Mouse (Mus musculus) intestine, embryonic 15.5 days (tissue): Measurements from ENCODE around the gene Pbx2. TPM values are rescaled to one million over a fixed set of nuclear protein-coding genes. Genes with fewer than 3 reads are reported as not detected.
"Not testable (repeated sequence)": the region's sequence is repeated elsewhere in the genome, so short reads cannot be mapped to it uniquely, and the experiment has no call there.

Experiments used
- ATAC-seq: fragments of 200-750 bp; cut with Nextera tagmentation; 2 replicates; pipeline ENCODE4 v1.8.0; 2017; ENCODE audit warnings: moderate TSS enrichment, moderate library complexity
- H3K27ac ChIP-seq: fragments of 300-500 bp; sonication (generic); 2 replicates; pipeline ENCODE4 v1.5.1; 2015; ENCODE audit warnings: mild to moderate bottlenecking, inconsistent platforms
- H3K27me3 ChIP-seq: fragments of 300-500 bp; sonication (generic); replicated peaks from 2 replicates; pipeline ENCODE4 v1.6.1; 2015; ENCODE audit warnings: inconsistent platforms
- H3K36me3 ChIP-seq: fragments of 300-500 bp; sonication (generic); 2 replicates; pipeline ENCODE4 v1.6.1; 2015; ENCODE audit warnings: inconsistent platforms
- H3K4me1 ChIP-seq: fragments of 300-500 bp; sonication (generic); replicated peaks from 2 replicates; pipeline ENCODE4 v1.6.1; 2015; ENCODE audit warnings: inconsistent platforms
- H3K4me2 ChIP-seq: fragments of 300-500 bp; sonication (generic); replicated peaks from 2 replicates; pipeline ENCODE4 v1.6.1; 2015; ENCODE audit warnings: mild to moderate bottlenecking, inconsistent platforms
- H3K4me3 ChIP-seq: fragments of 300-500 bp; sonication (generic); replicated peaks from 2 replicates; pipeline ENCODE4 v1.5.1; 2015; ENCODE audit warnings: inconsistent platforms
- H3K9ac ChIP-seq: fragments of 300-500 bp; sonication (generic); 2 replicates; pipeline ENCODE4 v1.6.1; 2015; ENCODE audit warnings: inconsistent platforms
- H3K9me3 ChIP-seq: fragments of 300-500 bp; sonication (generic); 2 replicates; pipeline ENCODE4 v1.6.1; 2016; ENCODE audit warnings: inconsistent platforms
- WGBS: fragments of 180-500 bp; shearing (Covaris S2); methylation state at CpG from one replicate; pipeline ENCODE4 v1.1.7; 2015; 5-methylcytosine and 5-hydroxymethylcytosine counted together
- polyA plus RNA-seq: library from polyadenylated mRNA; unstranded; fragments of >200 nt; fragmentation: Nextera tagmentation; extraction: Ambion mirVana; gene quantifications from 2 replicates; pipeline ENCODE4 v1.2.1, GENCODE M21; 2015

Gene Pbx2
- 8.0 and 8.8 TPM in 2 replicates for polyA plus RNA-seq

DNA sequence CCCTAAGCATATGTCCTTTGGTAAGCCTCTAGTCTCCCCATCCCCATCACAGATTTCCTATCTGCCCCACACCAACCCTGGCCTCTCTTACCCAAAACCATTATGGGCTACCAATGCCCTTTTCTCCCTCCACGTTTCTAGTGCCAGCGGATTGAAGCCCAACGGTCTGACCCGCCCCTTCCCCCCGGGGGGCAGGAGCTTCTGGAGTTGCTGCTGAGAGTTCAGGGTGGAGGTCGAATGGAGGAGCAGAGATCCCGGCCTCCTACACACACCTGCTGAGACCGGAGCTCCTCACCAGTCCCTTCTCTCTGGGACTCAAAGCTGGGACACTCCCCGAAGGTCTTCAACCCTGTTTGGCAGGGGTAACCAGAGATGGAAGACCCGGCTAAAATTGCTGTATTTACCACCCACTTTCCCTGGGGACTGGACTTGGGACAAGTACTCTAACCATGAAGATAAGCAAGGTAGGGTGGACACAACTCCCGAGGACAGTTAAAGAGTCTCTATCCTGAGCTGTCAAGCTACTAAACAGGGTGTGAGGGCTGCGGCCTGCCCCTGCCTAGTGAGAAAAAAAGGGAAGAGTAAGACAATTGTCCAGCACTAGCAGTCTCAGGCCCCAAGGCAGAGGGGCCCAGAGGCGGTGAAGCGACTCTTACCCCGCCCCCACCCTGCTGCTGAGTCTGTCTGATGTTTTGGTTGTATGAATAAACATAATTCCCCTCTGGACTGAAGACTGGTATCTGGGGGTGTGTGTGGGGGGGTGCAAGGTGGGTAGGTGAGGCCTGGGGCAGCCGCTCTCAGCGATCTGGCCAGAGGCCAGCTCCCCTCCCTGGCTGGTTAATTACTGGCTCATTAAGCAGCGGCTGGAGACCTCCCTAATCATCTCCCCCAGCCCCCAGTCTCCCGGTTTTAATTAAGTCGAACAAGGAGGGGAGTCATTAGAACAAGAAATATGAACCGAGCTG is at the start of gene Pbx2:
Gene Pbx2, plus strand, starts transcription at position 238 of the 965 bp plus-strand sequence.
- H3K36me3 ChIP-seq = peaks cover 12% of the 10 kb centered on the region
- 5% methylated on average over 21 of the region's 21 CpGs for WGBS

DNA sequence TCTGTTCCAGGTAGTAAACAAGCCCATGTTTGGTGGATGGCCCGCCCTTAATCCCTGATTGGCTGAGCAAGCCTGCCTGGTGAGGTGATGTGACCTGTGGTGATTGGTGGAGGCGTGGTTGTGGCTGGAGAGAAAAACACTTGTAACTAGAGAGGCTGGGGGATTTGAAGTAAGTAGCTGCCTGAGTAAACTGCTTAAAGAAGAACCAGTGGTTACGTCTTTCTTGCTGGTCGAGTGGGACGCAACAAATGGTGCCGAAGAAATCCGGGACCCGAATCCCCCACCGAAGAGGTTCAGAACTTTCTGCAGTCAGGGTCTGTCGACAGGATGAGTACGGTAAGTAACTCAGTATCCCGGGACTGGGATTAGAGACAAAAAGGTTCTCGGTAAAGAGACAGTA is 47.5 kb upstream of the Pbx2 start:
- not testable (repeated sequence) for H3K4me3 ChIP-seq, ATAC-seq, H3K27me3 ChIP-seq, H3K4me1 ChIP-seq, H3K4me2 ChIP-seq, H3K36me3 ChIP-seq, H3K9me3 ChIP-seq, H3K27ac ChIP-seq, H3K9ac ChIP-seq
- WGBS = 94% methylated on average over 13 of the region's 13 CpGs

More for the DNA sequence above, at the start of gene Pbx2:
- peak within 1 kb of the TSS; percentile 95 for H3K9ac ChIP-seq
- H3K9me3 ChIP-seq = no peaks in the 10 kb centered on the region
- H3K4me2 ChIP-seq = peak within 1 kb of the TSS; percentile 82
- H3K27ac ChIP-seq = peak within 1 kb of the TSS; percentile 97
- H3K4me3 ChIP-seq = peak within 1 kb of the TSS; percentile 88
- ATAC-seq = peak; percentile 5; the same call in 1 of the 2 replicates
- H3K4me1 ChIP-seq = peaks cover 64% of the 10 kb centered on the region
- H3K27me3 ChIP-seq = no peaks in the 10 kb centered on the region

DNA sequence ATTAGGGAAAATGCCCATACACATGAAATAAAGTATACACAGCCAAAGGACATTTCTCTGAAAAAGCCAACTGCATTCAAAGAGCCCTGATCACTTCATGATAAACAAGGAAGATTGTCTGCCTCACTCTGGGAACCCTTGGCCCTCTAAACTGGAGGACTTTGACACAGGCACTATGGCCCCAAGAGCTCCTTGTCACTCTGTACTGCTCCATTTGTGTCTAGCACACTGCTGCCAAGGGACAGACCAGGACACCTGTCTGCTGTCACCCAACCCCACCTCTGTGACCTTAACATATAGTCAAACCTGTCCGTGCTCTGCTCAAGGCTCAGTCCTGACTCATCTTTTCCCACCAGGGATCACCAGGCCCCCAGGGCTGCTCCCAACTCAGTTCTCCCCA is 44.3 kb upstream of the Pbx2 start:
- H3K36me3 ChIP-seq = no peaks in the 10 kb centered on the region
- H3K9me3 ChIP-seq = no peaks in the 10 kb centered on the region
- no peak overlapping the region for H3K9ac ChIP-seq
- no peak overlapping the region for H3K4me3 ChIP-seq
- no peaks in the 10 kb centered on the region for H3K4me1 ChIP-seq
- H3K27ac ChIP-seq = no peak overlapping the region
- no peak overlapping the region for H3K4me2 ChIP-seq
- H3K27me3 ChIP-seq = no peaks in the 10 kb centered on the region
- peak; percentile 75 for ATAC-seq
- 88% methylated on average over 1 of the region's 1 CpGs for WGBS

DNA sequence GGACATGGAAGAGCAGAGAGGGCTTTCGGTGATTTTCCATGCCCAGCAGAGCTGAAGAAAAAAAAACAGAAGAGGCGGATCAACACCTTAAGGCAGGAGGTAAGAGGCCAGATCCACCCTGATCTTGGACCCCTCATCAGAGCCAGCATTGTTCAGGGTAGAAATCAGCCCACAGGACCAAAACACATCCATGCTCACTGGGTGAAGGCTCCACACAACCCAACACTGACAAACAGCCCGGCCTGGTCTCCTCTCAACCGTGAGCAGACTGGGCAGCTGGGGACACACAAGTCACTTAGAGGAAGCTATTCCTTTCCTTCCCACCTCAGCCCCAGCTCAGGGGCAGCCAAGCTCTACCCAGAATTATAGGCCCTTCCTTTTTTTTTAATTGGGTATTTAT is 43.5 kb upstream of the Pbx2 start:
- Histone ChIP-seq H3K27ac (no peak overlapping the region), H3K4me3 (no peak overlapping the region), H3K4me2 (no peak overlapping the region), H3K4me1 (no peaks in the 10 kb centered on the region), H3K9ac (no peak overlapping the region), H3K36me3 (no peaks in the 10 kb centered on the region), H3K9me3 (no peaks in the 10 kb centered on the region), H3K27me3 (no peaks in the 10 kb centered on the region)
- 90% methylated on average over 4 of the region's 4 CpGs for WGBS
- ATAC-seq = no peak

DNA sequence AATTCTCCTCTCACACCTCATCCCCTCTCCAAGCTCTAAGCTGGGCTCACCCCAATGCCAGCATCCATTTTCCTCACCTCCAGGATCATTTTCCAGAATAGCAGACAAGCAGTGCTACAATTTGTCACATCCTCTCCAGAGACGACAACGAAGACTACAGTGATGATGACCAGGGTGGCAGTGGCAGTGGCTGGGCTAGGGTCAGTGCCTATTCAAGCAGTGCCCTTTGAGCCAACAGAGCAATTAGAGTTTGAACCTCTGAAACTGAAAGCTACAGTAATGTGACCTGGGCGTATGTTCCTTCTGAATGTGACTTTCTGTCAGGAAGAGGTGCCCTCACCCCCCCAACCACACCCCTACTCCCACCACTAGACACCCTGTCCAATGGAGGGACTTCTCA is 41.9 kb upstream of the Pbx2 start:
- Histone ChIP-seq H3K9me3 (no peaks in the 10 kb centered on the region), H3K9ac (no peak overlapping the region), H3K27ac (no peak overlapping the region), H3K4me1 (no peaks in the 10 kb centered on the region), H3K4me2 (no peak overlapping the region), H3K36me3 (no peaks in the 10 kb centered on the region), H3K27me3 (no peaks in the 10 kb centered on the region), H3K4me3 (no peak overlapping the region)
- no peak for ATAC-seq
- WGBS = 83% methylated on average over 3 of the region's 3 CpGs

DNA sequence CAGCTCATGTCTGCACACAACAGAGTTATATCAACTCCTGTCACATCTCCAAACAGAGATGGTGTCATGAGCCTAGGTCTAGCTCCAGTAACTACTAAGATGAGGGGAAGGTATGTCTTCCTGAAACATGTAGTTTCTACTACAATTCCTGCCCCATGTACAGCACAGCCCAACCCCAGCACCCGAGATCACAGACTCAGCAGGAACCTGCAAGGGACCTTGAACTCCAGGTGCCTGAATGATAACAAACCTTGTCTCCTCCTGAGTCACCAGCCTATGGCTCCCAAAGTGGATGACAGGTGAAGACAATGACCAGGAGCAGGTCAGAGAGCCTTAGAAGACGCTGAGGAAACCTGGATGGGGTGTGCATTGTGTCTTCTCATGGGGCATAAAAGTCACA is 41.2 kb upstream of the Pbx2 start:
- no peaks in the 10 kb centered on the region for H3K4me1 ChIP-seq
- 68% methylated on average over 2 of the region's 2 CpGs for WGBS
- ATAC-seq = no peak

DNA sequence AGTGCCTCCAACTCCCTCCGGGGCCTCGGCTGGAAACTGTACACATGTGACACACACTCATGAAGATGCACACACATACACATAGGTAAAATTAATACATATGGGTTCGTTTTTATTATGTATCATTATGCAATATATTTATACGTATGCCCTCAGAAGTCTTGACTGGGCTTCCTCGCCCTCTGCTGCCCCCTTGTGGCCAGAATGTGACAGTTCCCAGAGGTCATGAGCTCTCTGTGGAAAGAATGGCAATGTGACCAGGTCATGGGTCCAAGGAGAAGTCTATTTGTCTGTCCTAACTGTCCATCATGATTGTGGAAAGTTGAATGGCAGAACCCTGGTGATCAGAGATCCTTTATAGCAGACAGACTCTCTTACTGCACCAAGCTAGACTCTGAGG is 35.6 kb upstream of the Pbx2 start:
- no peaks in the 10 kb centered on the region for H3K9me3 ChIP-seq
- H3K4me3 ChIP-seq = no peak overlapping the region
- no peaks in the 10 kb centered on the region for H3K4me1 ChIP-seq
- no peak overlapping the region for H3K27ac ChIP-seq
- 23% methylated on average over 5 of the region's 5 CpGs for WGBS
- H3K9ac ChIP-seq = no peak overlapping the region
- peak; percentile 55 for ATAC-seq
- H3K27me3 ChIP-seq = no peaks in the 10 kb centered on the region
- H3K36me3 ChIP-seq = no peaks in the 10 kb centered on the region
- H3K4me2 ChIP-seq = no peak overlapping the region

More for the DNA sequence above, 41.2 kb upstream of the Pbx2 start:
- H3K27ac ChIP-seq = no peak overlapping the region
- H3K9me3 ChIP-seq = no peaks in the 10 kb centered on the region
- no peak overlapping the region for H3K9ac ChIP-seq
- no peaks in the 10 kb centered on the region for H3K36me3 ChIP-seq
- no peak overlapping the region for H3K4me3 ChIP-seq
- H3K4me2 ChIP-seq = no peak overlapping the region
- no peaks in the 10 kb centered on the region for H3K27me3 ChIP-seq

DNA sequence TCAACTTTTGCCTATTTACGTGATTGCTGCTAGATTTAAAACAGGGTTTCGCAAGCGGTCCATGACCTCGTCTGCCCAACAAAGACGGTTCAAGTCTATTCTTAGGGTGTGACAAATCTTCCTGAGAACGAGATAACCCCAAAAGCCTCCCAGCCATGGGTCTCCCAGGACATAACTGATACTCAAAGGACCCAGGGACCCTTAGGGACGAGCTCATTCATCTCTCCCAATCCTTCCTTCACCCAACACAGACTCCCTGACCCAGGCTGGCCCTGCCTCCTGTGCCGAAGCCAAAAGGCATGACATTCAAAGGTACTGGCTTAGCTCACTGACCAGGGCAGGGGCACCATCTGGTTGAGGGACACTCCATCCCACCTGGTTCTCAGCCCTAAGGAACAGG is 34.7 kb upstream of the Pbx2 start:
- no peak overlapping the region for H3K4me3 ChIP-seq
- no peaks in the 10 kb centered on the region for H3K4me1 ChIP-seq
- H3K9me3 ChIP-seq = no peaks in the 10 kb centered on the region
- H3K27me3 ChIP-seq = no peaks in the 10 kb centered on the region
- no peak overlapping the region for H3K27ac ChIP-seq
- 76% methylated on average over 8 of the region's 8 CpGs for WGBS
- no peak for ATAC-seq
- no peaks in the 10 kb centered on the region for H3K36me3 ChIP-seq
- H3K9ac ChIP-seq = no peak overlapping the region
- H3K4me2 ChIP-seq = no peak overlapping the region

DNA sequence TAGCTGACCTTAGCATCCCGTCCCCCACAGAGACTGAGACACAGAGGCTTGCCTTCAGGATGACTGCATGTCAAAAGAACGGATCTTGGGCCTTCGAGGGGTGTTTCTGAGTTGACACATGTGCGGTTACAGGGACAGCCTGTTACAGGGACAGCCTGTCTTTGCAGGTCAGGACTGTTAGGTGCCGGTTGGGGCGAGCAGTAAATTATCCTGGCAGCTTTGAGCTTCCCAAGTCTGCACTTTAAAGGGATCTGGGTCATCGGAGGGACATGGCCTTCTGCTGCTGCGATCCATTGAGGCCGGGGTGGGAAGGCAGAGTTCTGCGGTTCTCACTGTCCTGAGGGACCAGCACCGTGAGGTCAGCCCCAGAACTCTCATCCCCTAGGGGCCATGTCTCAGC is 33.7 kb upstream of the Pbx2 start:
- Histone ChIP-seq H3K4me3 (no peak overlapping the region), H3K9ac (no peak overlapping the region), H3K9me3 (no peaks in the 10 kb centered on the region), H3K36me3 (no peaks in the 10 kb centered on the region), H3K27ac (no peak overlapping the region), H3K4me2 (no peak overlapping the region), H3K4me1 (no peaks in the 10 kb centered on the region), H3K27me3 (no peaks in the 10 kb centered on the region)
- 59% methylated on average over 11 of the region's 11 CpGs for WGBS
- no peak for ATAC-seq

DNA sequence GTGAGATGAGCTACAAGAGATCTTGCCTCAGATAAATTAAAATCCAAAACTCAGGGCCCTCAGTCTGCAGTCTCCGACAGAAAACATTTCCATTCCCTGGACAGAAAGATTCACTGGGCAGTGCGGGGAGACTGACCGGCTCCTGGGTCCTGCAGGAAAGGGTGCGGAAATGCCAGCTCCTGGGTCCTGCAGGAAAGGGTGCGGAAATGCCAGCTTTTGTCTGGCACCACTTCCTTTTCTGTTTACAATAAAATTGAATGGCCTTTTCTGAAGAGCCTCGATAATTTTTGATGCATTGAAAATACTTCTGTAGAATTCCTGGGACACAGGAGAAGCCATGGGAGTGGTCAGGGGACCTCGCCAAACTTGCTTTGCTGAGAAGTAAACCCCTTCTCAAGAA is 31.9 kb upstream of the Pbx2 start:
- H3K27ac ChIP-seq = no peak overlapping the region
- H3K9ac ChIP-seq = no peak overlapping the region
- peaks cover 3% of the 10 kb centered on the region for H3K4me1 ChIP-seq
- 82% methylated on average over 7 of the region's 7 CpGs for WGBS
- H3K9me3 ChIP-seq = no peaks in the 10 kb centered on the region
- H3K4me3 ChIP-seq = no peak overlapping the region
- H3K4me2 ChIP-seq = no peak overlapping the region
- H3K27me3 ChIP-seq = no peaks in the 10 kb centered on the region
- H3K36me3 ChIP-seq = no peaks in the 10 kb centered on the region
- no peak for ATAC-seq

DNA sequence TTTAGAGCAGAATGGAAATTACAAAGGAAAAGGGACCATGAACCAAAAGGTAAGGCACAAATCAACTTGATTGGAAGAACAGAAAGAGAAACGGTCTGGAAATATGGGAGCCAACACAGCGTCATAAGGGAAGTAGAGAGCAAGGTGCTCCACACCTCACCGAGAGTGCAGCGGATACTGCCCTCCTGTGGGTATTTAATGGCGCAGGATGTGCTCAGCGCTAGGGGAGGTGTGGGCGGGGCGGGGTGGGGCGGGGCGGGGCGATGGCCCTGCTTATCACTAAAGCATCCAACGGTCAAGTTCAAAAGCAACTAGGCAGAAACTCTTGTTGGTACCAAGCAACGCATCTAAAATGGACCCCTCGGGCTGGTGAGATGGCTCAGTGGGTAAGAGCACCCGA is 31.2 kb upstream of the Pbx2 start:
- H3K9ac ChIP-seq = no peak overlapping the region
- H3K4me1 ChIP-seq = peaks cover 10% of the 10 kb centered on the region
- H3K4me2 ChIP-seq = no peak overlapping the region
- no peaks in the 10 kb centered on the region for H3K27me3 ChIP-seq
- no peaks in the 10 kb centered on the region for H3K36me3 ChIP-seq
- H3K9me3 ChIP-seq = no peaks in the 10 kb centered on the region
- WGBS = 24% methylated on average over 15 of the region's 15 CpGs
- no peak overlapping the region for H3K27ac ChIP-seq
- peak; percentile 59 for ATAC-seq
- no peak overlapping the region for H3K4me3 ChIP-seq

DNA sequence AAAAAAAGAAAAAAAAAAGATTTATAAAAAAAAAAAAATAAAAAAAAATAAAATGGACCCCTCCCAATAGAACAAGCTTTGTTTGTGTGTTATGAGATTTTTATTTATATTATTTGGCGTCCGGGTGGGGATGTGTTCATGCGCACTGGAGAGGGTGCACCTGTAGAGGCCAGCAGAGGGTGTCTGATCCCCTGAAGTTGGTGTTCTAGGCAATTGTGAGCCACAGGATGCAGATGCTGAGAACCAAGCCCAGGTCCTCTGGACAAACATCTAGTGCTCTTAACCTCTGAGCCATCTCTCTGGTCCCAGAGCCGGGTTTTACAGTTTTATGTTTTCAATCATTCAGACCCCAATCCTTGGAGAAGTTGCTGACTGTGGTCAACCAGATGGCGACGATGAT is 30.6 kb upstream of the Pbx2 start:
- Histone ChIP-seq H3K27ac (no peak overlapping the region), H3K27me3 (no peaks in the 10 kb centered on the region), H3K4me1 (peaks cover 10% of the 10 kb centered on the region), H3K36me3 (no peaks in the 10 kb centered on the region), H3K4me3 (no peak overlapping the region), H3K9ac (no peak overlapping the region), H3K4me2 (no peak overlapping the region), H3K9me3 (no peaks in the 10 kb centered on the region)
- no peak for ATAC-seq
- 90% methylated on average over 6 of the region's 6 CpGs for WGBS

DNA sequence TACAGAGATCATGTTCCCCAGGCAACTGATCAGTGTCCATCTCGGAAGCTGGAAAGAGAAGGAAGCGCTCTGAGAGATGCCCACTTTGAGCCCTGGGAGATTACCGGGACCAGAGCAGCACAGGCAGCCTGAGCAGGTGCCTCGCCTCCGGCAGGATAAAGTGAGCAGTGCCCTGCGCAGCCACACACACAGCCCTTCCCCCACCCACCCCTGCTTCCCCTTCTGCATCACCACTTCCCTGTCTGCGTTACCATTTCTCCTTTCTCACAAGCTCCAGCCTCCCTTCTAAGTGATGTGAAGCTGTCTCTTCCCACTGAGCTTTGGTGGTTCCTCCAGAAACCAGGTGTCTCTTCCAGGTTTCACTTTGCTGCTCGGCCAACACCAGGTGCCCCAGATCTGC is 29.9 kb upstream of the Pbx2 start:
- H3K4me2 ChIP-seq = no peak overlapping the region
- WGBS = 54% methylated on average over 8 of the region's 8 CpGs
- no peaks in the 10 kb centered on the region for H3K36me3 ChIP-seq
- no peaks in the 10 kb centered on the region for H3K9me3 ChIP-seq
- H3K4me3 ChIP-seq = no peak overlapping the region
- 0 out of 2 replicates have a peak overlapping the region, but pooled peaks have one; percentile 51 for H3K27ac ChIP-seq
- ATAC-seq = no peak
- H3K4me1 ChIP-seq = peaks cover 10% of the 10 kb centered on the region
- no peaks in the 10 kb centered on the region for H3K27me3 ChIP-seq
- no peak overlapping the region for H3K9ac ChIP-seq
